Mouse (Mus musculus): ENCODE data around the gene Bves.

- no peak for TF ChIP-seq POLR2A (IDR thresholded peaks at IDR 0.05; ENCODE audit: extremely low read depth, insufficient read depth, low read length)
- TF ChIP-seq CTCF (IDR thresholded peaks at IDR 0.05; ENCODE audit: extremely low read depth, insufficient read depth, low read length) = no peak
Measured at GRCm38 (mm10) chr10:45328196-45329000, 7.2 kb upstream of the Bves start.

Data from cortical plate, adult 2 months (tissue).